Mouse (Mus musculus): ENCODE data around the gene Angel2. TPM values are rescaled to one million over a fixed set of nuclear protein-coding genes. Genes with fewer than 3 reads are reported as not detected.
"Not testable (repeated sequence)": the region's sequence is repeated elsewhere in the genome, so short reads cannot be mapped to it uniquely, and the experiment has no call there.

Gene Angel2
- 1.6 and 1.7 TPM in 2 replicates for polyA plus RNA-seq (2012; ENCODE audit: insufficient read depth, low replicate concordance)

GRCm38 (mm10) chr1:190924812-190925211, at the start of gene Angel2:
Gene Angel2 (plus strand): TSS chr1:190925112.
- not testable (repeated sequence) for H3K4me3 ChIP-seq (replicated peaks); H3K9me3 ChIP-seq; H3K36me3 ChIP-seq (replicated peaks; ENCODE audit: low read length)
- peaks cover 15% of the 10 kb centered on the region for H3K27me3 ChIP-seq (replicated peaks)
- H3K4me1 ChIP-seq = peaks cover 49% of the 10 kb centered on the region

- Histone ChIP-seq H3K9me3 (no peaks in the 10 kb centered on the region), H3K27me3 (replicated peaks) (no peaks in the 10 kb centered on the region), H3K4me1 (peaks cover 96% of the 10 kb centered on the region), H3K4me3 (replicated peaks) (peak overlapping the region; percentile 76), H3K36me3 (replicated peaks; ENCODE audit: low read length) (peaks cover 80% of the 10 kb centered on the region)
- TF ChIP-seq FLI1 (IDR thresholded peaks at IDR 0.05; ENCODE audit: low read length) (no peak), GATA1 (IDR thresholded peaks at IDR 0.05; ENCODE audit: borderline replicate concordance, low read length) (no peak)
Measured at GRCm38 (mm10) chr1:190875751-190876150, 49.2 kb upstream of the Angel2 start.

GRCm38 (mm10) chr1:190880638-190881037, 44.3 kb upstream of the Angel2 start:
- Histone ChIP-seq H3K9me3 (no peaks in the 10 kb centered on the region), H3K27me3 (replicated peaks) (no peaks in the 10 kb centered on the region), H3K4me3 (replicated peaks) (no peak overlapping the region), H3K4me1 (peaks cover 67% of the 10 kb centered on the region), H3K36me3 (replicated peaks; ENCODE audit: low read length) (peaks cover 89% of the 10 kb centered on the region)
- no peak for TF ChIP-seq GATA1 (IDR thresholded peaks at IDR 0.05; ENCODE audit: borderline replicate concordance, low read length)
- TF ChIP-seq FLI1 (IDR thresholded peaks at IDR 0.05; ENCODE audit: low read length) = no peak

- H3K4me3 ChIP-seq (replicated peaks) = no peak overlapping the region
- peaks cover 59% of the 10 kb centered on the region for H3K4me1 ChIP-seq
- H3K27me3 ChIP-seq (replicated peaks) = no peaks in the 10 kb centered on the region
- peaks cover 89% of the 10 kb centered on the region for H3K36me3 ChIP-seq (replicated peaks; ENCODE audit: low read length)
- no peak for TF ChIP-seq GATA1 (IDR thresholded peaks at IDR 0.05; ENCODE audit: borderline replicate concordance, low read length)
- no peak for TF ChIP-seq FLI1 (IDR thresholded peaks at IDR 0.05; ENCODE audit: low read length)
- H3K9me3 ChIP-seq = no peaks in the 10 kb centered on the region
Measured at GRCm38 (mm10) chr1:190881422-190881821, 43.5 kb upstream of the Angel2 start.

- TF ChIP-seq GATA1 (IDR thresholded peaks at IDR 0.05; ENCODE audit: borderline replicate concordance, low read length) (no peak), FLI1 (IDR thresholded peaks at IDR 0.05; ENCODE audit: low read length) (no peak)
- Histone ChIP-seq H3K27me3 (replicated peaks) (no peaks in the 10 kb centered on the region), H3K36me3 (replicated peaks; ENCODE audit: low read length) (peaks cover 89% of the 10 kb centered on the region), H3K4me3 (replicated peaks) (no peak overlapping the region), H3K9me3 (no peaks in the 10 kb centered on the region), H3K4me1 (peaks cover 16% of the 10 kb centered on the region)
Measured at GRCm38 (mm10) chr1:190886014-190886413, 38.9 kb upstream of the Angel2 start.

GRCm38 (mm10) chr1:190888031-190888430, 36.9 kb upstream of the Angel2 start:
- H3K4me1 ChIP-seq = peaks cover 8% of the 10 kb centered on the region
- H3K36me3 ChIP-seq (replicated peaks; ENCODE audit: low read length) = peaks cover 95% of the 10 kb centered on the region
- H3K9me3 ChIP-seq = no peaks in the 10 kb centered on the region
- no peaks in the 10 kb centered on the region for H3K27me3 ChIP-seq (replicated peaks)
- H3K4me3 ChIP-seq (replicated peaks) = no peak overlapping the region
- no peak for TF ChIP-seq GATA1 (IDR thresholded peaks at IDR 0.05; ENCODE audit: borderline replicate concordance, low read length)
- TF ChIP-seq FLI1 (IDR thresholded peaks at IDR 0.05; ENCODE audit: low read length) = no peak

- peaks cover 95% of the 10 kb centered on the region for H3K36me3 ChIP-seq (replicated peaks; ENCODE audit: low read length)
- TF ChIP-seq GATA1 (IDR thresholded peaks at IDR 0.05; ENCODE audit: borderline replicate concordance, low read length) (no peak), FLI1 (IDR thresholded peaks at IDR 0.05; ENCODE audit: low read length) (no peak)
Measured at GRCm38 (mm10) chr1:190888646-190889045, 36.3 kb upstream of the Angel2 start.

GRCm38 (mm10) chr1:190893559-190894167, 31.2 kb upstream of the Angel2 start:
- H3K4me3 ChIP-seq (replicated peaks) = no peak overlapping the region
- no peaks in the 10 kb centered on the region for H3K27me3 ChIP-seq (replicated peaks)
- H3K4me1 ChIP-seq = peaks cover 48% of the 10 kb centered on the region
- TF ChIP-seq FLI1 (IDR thresholded peaks at IDR 0.05; ENCODE audit: low read length) (no peak), GATA1 (IDR thresholded peaks at IDR 0.05; ENCODE audit: borderline replicate concordance, low read length) (no peak)
- H3K9me3 ChIP-seq = no peaks in the 10 kb centered on the region
- peaks cover 95% of the 10 kb centered on the region for H3K36me3 ChIP-seq (replicated peaks; ENCODE audit: low read length)

More at GRCm38 (mm10) chr1:190888646-190889045, 36.3 kb upstream of the Angel2 start:
- no peak overlapping the region for H3K4me3 ChIP-seq (replicated peaks)
- no peaks in the 10 kb centered on the region for H3K9me3 ChIP-seq
- H3K27me3 ChIP-seq (replicated peaks) = no peaks in the 10 kb centered on the region
- H3K4me1 ChIP-seq = peaks cover 15% of the 10 kb centered on the region

GRCm38 (mm10) chr1:190898186-190898585, 26.7 kb upstream of the Angel2 start:
- H3K4me1 ChIP-seq = peaks cover 54% of the 10 kb centered on the region
- TF ChIP-seq FLI1 (IDR thresholded peaks at IDR 0.05; ENCODE audit: low read length) (no peak), GATA1 (IDR thresholded peaks at IDR 0.05; ENCODE audit: borderline replicate concordance, low read length) (no peak)
- no peak overlapping the region for H3K4me3 ChIP-seq (replicated peaks)
- no peaks in the 10 kb centered on the region for H3K9me3 ChIP-seq
- peaks cover 85% of the 10 kb centered on the region for H3K36me3 ChIP-seq (replicated peaks; ENCODE audit: low read length)
- H3K27me3 ChIP-seq (replicated peaks) = no peaks in the 10 kb centered on the region

- Histone ChIP-seq H3K36me3 (replicated peaks; ENCODE audit: low read length) (peaks cover 85% of the 10 kb centered on the region), H3K27me3 (replicated peaks) (no peaks in the 10 kb centered on the region), H3K4me3 (replicated peaks) (no peak overlapping the region), H3K9me3 (no peaks in the 10 kb centered on the region), H3K4me1 (peaks cover 45% of the 10 kb centered on the region)
- TF ChIP-seq GATA1 (IDR thresholded peaks at IDR 0.05; ENCODE audit: borderline replicate concordance, low read length) (no peak), FLI1 (IDR thresholded peaks at IDR 0.05; ENCODE audit: low read length) (no peak)
Measured at GRCm38 (mm10) chr1:190898899-190899575, 25.9 kb upstream of the Angel2 start.
